Mouse (Mus musculus) embryonic facial prominence, embryonic 14.5 days (tissue): ENCODE data around the gene Cfb. TPM values are rescaled to one million over a fixed set of nuclear protein-coding genes. Genes with fewer than 3 reads are reported as not detected.

ENCODE experiments used
- ATAC-seq: fragments of 200-750 bp; cut with Nextera tagmentation; 2 replicates; pipeline ENCODE4 v1.8.0; 2017; ENCODE audit warnings: low read depth, moderate number of reproducible peaks, moderate TSS enrichment
- DNase-seq: peaks from one replicate; pipeline ENCODE4 v3.0.0-alpha.2; 2015; ENCODE audit warnings: low spot score
- H3K27ac ChIP-seq: fragments of 300-500 bp; sonication (generic); replicated peaks from 2 replicates; pipeline ENCODE4 v1.5.1; 2014; ENCODE audit warnings: low read depth, mild to moderate bottlenecking, low read length, moderate library complexity
- H3K27me3 ChIP-seq: fragments of 300-500 bp; sonication (generic); replicated peaks from 2 replicates; pipeline ENCODE4 v1.6.1; 2014; ENCODE audit warnings: low read length; ENCODE audit not compliant: control insufficient read depth, insufficient read depth
- H3K36me3 ChIP-seq: fragments of 300-500 bp; sonication (generic); 2 replicates; pipeline ENCODE4 v1.6.1; 2014; ENCODE audit warnings: low read length, mixed read lengths; ENCODE audit not compliant: control insufficient read depth, insufficient read depth
- H3K4me1 ChIP-seq: fragments of 300-500 bp; sonication (generic); 2 replicates; pipeline ENCODE4 v1.6.1; 2014; ENCODE audit warnings: antibody characterized with exemption, low read length; ENCODE audit not compliant: control insufficient read depth, insufficient read depth
- H3K4me2 ChIP-seq: fragments of 300-500 bp; sonication (generic); 2 replicates; pipeline ENCODE4 v1.6.1; 2014; ENCODE audit warnings: low read depth, mild to moderate bottlenecking, low read length, moderate library complexity, mixed read lengths
- H3K4me3 ChIP-seq: fragments of 300-500 bp; sonication (generic); 2 replicates; pipeline ENCODE4 v1.5.1; 2014; ENCODE audit warnings: low read depth, mild to moderate bottlenecking, low read length
- H3K9ac ChIP-seq: fragments of 300-500 bp; sonication (generic); 2 replicates; pipeline ENCODE4 v1.6.1; 2014; ENCODE audit warnings: low read depth, mild to moderate bottlenecking, low read length, moderate library complexity, mixed read lengths
- H3K9me3 ChIP-seq: fragments of 300-500 bp; sonication (generic); 2 replicates; pipeline ENCODE4 v1.6.1; 2016; ENCODE audit warnings: low read length; ENCODE audit not compliant: control insufficient read depth
- WGBS: fragments of 180-500 bp; shearing (Covaris S2); extraction: QIAGEN DNeasy Blood & Tissue Kit; methylation state at CpG from one replicate; pipeline ENCODE4 v1.1.7; 2014; 5-methylcytosine and 5-hydroxymethylcytosine counted together
- polyA plus RNA-seq: library from polyadenylated mRNA; unstranded; fragments of >200 nt; fragmentation: Nextera tagmentation; extraction: Ambion mirVana; gene quantifications from 2 replicates; pipeline ENCODE4 v1.2.1, GENCODE M21; 2014

The Cfb gene
- polyA plus RNA-seq, 1 experiment from 2014 or later = 1.8 TPM

- H3K27me3 ChIP-seq = no peaks in the 10 kb centered on the region
- no CpG with 5 or more reads among the region's 47 CpGs for WGBS
- peaks cover 35% of the 10 kb centered on the region for H3K36me3 ChIP-seq
- H3K4me3 ChIP-seq = peak overlapping the region; percentile 89
- ATAC-seq = no peak
- H3K9me3 ChIP-seq = no peaks in the 10 kb centered on the region
- H3K27ac ChIP-seq = peak overlapping the region; percentile 96
- DNase-seq = peak; percentile 66
- H3K9ac ChIP-seq = peak overlapping the region; percentile 84
- H3K4me1 ChIP-seq = peaks cover 12% of the 10 kb centered on the region; the same call in 1 of the 2 replicates
- H3K4me2 ChIP-seq = peak overlapping the region; percentile 74
Observed at GRCm38 (mm10) chr17:34898706-34899052, 36.4 kb upstream of the Cfb start.

- H3K4me1 ChIP-seq = peaks cover 12% of the 10 kb centered on the region; the same call in 1 of the 2 replicates
- peak; percentile 35; the same call in 1 of the 2 replicates for ATAC-seq
- no peaks in the 10 kb centered on the region for H3K9me3 ChIP-seq
- no peaks in the 10 kb centered on the region for H3K27me3 ChIP-seq
- peak within 1 kb of the TSS; percentile 96 for H3K27ac ChIP-seq
- peak within 1 kb of the TSS; percentile 84 for H3K9ac ChIP-seq
- peaks cover 30% of the 10 kb centered on the region for H3K36me3 ChIP-seq
- WGBS = 0% methylated on average over 15 of the region's 44 CpGs
- peak within 1 kb of the TSS; percentile 89 for H3K4me3 ChIP-seq
- peak within 1 kb of the TSS; percentile 74 for H3K4me2 ChIP-seq
- peak; percentile 88 for DNase-seq
Observed at GRCm38 (mm10) chr17:34898160-34898586, 35.9 kb upstream of the Cfb start, which contains the start of the genes C2 and Ehmt2. C2 (minus strand) TSS chr17:34898265. Ehmt2 (plus strand) TSS chr17:34898469.

- peak overlapping the region; percentile 96 for H3K27ac ChIP-seq
- 16% methylated on average over 10 of the region's 10 CpGs for WGBS
- H3K4me1 ChIP-seq = peaks cover 12% of the 10 kb centered on the region; the same call in 1 of the 2 replicates
- peak overlapping the region; percentile 89 for H3K4me3 ChIP-seq
- ATAC-seq (0 out of 2 replicates have a peak, but pooled peaks have one; percentile 7), DNase-seq (peak; percentile 94)
- no peaks in the 10 kb centered on the region for H3K9me3 ChIP-seq
- peak overlapping the region; percentile 74 for H3K4me2 ChIP-seq
- H3K27me3 ChIP-seq = no peaks in the 10 kb centered on the region
- peaks cover 24% of the 10 kb centered on the region for H3K36me3 ChIP-seq
- peak overlapping the region; percentile 84 for H3K9ac ChIP-seq
Observed at GRCm38 (mm10) chr17:34897373-34898159, 35.2 kb upstream of the Cfb start.

GRCm38 (mm10) chr17:34896366-34896765 is 34.0 kb upstream of the Cfb start:
- Histone ChIP-seq H3K36me3 (peaks cover 14% of the 10 kb centered on the region), H3K27me3 (no peaks in the 10 kb centered on the region), H3K9ac (no peak overlapping the region), H3K4me2 (0 out of 2 replicates have a peak overlapping the region, but pooled peaks have one; percentile 84), H3K4me1 (peaks cover 12% of the 10 kb centered on the region; the same call in 1 of the 2 replicates), H3K9me3 (no peaks in the 10 kb centered on the region), H3K4me3 (peak overlapping the region; percentile 2; the same call in 1 of the 2 replicates), H3K27ac (no peak overlapping the region)
- ATAC-seq = no peak
- no peak for DNase-seq
- 85% methylated on average over 17 of the region's 17 CpGs for WGBS

- DNase-seq = no peak
- Histone ChIP-seq H3K36me3 (peaks cover 9% of the 10 kb centered on the region; the same call in 1 of the 2 replicates), H3K9ac (peak overlapping the region; percentile 91), H3K4me2 (peak overlapping the region; percentile 84), H3K4me3 (peak overlapping the region; percentile 80), H3K27me3 (no peaks in the 10 kb centered on the region), H3K4me1 (peaks cover 12% of the 10 kb centered on the region; the same call in 1 of the 2 replicates), H3K9me3 (no peaks in the 10 kb centered on the region), H3K27ac (peak overlapping the region; percentile 90)
- WGBS = 84% methylated on average over 14 of the region's 15 CpGs
- no peak for ATAC-seq
Observed at GRCm38 (mm10) chr17:34895724-34896123, 33.4 kb upstream of the Cfb start.

- H3K4me3 ChIP-seq = peak overlapping the region; percentile 80
- DNase-seq (peak; percentile 55), ATAC-seq (peak; percentile 15)
- peak overlapping the region; percentile 90 for H3K27ac ChIP-seq
- 12% methylated on average over 23 of the region's 51 CpGs for WGBS
- H3K4me2 ChIP-seq = peak overlapping the region; percentile 84
- H3K9ac ChIP-seq = peak overlapping the region; percentile 91
- H3K4me1 ChIP-seq = peaks cover 12% of the 10 kb centered on the region; the same call in 1 of the 2 replicates
- H3K27me3 ChIP-seq = no peaks in the 10 kb centered on the region
- peaks cover 9% of the 10 kb centered on the region; the same call in 1 of the 2 replicates for H3K36me3 ChIP-seq
- H3K9me3 ChIP-seq = no peaks in the 10 kb centered on the region
Observed at GRCm38 (mm10) chr17:34894801-34895530, 32.6 kb upstream of the Cfb start.

GRCm38 (mm10) chr17:34894074-34894597 is 31.8 kb upstream of the Cfb start:
- H3K27ac ChIP-seq = peak overlapping the region; percentile 90
- no peaks in the 10 kb centered on the region for H3K27me3 ChIP-seq
- 0% methylated on average over 10 of the region's 51 CpGs for WGBS
- peak overlapping the region; percentile 84 for H3K4me2 ChIP-seq
- ATAC-seq (peak; percentile 90), DNase-seq (peak; percentile 97)
- H3K4me3 ChIP-seq = peak overlapping the region; percentile 80
- H3K9ac ChIP-seq = peak overlapping the region; percentile 91
- peaks cover 9% of the 10 kb centered on the region; the same call in 1 of the 2 replicates for H3K36me3 ChIP-seq
- peaks cover 12% of the 10 kb centered on the region; the same call in 1 of the 2 replicates for H3K4me1 ChIP-seq
- H3K9me3 ChIP-seq = no peaks in the 10 kb centered on the region
